Mouse (Mus musculus) embryo, embryonic 9.5 days (tissue): Measurements from ENCODE around the gene Cbr3.
"Not testable (repeated sequence)": the region's sequence is repeated elsewhere in the genome, so short reads cannot be mapped to it uniquely, and the experiment has no call there.

Experiments used
- DNase-seq: peaks from one replicate; pipeline ENCODE4 v3.0.0-alpha.2; 2017; ENCODE audit errors: extremely low spot score

Cbr3 gene

GRCm38 (mm10) chr16:93682689-93683507 lies at the start of gene Cbr3:
Cbr3 (plus strand) TSS chr16:93683215.
- peak; percentile 68 for DNase-seq

DNA sequence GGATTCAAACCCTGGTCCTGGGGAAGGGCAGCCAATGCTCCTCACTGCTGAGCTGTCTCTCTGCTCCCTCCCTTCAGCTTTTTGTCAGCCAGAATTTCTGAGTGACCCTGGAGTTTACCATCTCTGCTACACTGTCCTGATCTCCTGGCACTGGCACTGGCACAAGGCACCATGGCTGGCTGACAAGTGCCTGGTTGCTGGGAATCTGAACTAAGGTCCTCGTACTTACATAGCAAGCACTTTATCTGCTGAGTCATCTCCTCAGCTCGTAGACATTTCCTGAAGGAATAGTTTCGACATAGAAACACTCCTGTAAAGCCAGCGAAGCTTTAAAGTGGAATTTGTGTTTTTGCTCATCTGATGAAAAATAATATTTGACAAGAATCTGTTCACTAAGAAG lies 39.0 kb upstream of the Cbr3 start:
- no peak for DNase-seq

- DNase-seq, result no peak
Measured at GRCm38 (mm10) chr16:93648441-93649183, 34.4 kb upstream of the Cbr3 start.

DNA sequence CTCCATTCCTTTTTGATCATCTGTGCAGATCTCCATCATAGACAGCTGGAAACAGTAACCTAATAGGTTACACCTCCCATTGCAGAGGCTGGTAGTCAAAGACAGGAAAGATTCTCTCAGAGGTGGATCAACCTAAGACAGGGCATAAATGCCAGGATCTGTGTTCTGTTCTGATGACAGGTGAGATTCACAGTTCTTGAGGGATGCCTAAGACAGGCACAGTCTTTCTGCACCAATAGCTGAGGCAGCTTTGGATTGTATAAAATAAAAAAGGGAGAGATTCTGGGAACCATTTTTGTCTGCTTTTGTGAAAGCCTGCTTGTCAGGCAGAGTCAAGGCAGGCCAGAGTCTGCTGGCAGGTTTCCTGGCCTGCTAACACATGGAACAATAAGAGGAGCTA lies 15.0 kb upstream of the Cbr3 start:
- DNase-seq, result no peak

GRCm38 (mm10) chr16:93669521-93669920 lies 13.5 kb upstream of the Cbr3 start:
- no peak for DNase-seq

DNA sequence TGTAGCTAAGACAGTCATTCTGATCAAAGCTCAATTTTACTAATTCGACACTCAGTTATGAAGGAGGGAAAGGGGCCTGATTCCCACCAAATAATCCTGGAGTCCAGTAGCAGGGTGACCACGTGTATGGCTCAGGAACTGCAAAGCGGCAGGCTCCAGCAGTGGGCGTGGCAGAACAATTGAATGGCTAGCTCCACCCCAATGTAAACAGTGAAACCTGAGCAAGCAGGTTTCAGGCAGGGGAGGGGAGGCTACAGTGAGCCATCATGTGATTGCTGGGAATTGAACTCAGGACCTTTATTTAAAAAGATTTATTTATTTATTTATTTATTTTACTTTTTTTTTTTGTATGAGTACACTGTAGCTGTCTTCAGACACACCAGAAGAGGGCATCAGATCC lies 12.5 kb upstream of the Cbr3 start:
- not testable (repeated sequence) for DNase-seq

GRCm38 (mm10) chr16:93671064-93671463 lies 12.0 kb upstream of the Cbr3 start:
- no peak for DNase-seq

- DNase-seq, result no peak
Measured at GRCm38 (mm10) chr16:93676376-93676775, 6.6 kb upstream of the Cbr3 start.

GRCm38 (mm10) chr16:93678206-93678605 lies 4.8 kb upstream of the Cbr3 start:
- DNase-seq, result no peak

- DNase-seq, result no peak
Measured at GRCm38 (mm10) chr16:93679165-93679564, 3.9 kb upstream of the Cbr3 start.

- DNase-seq, result no peak
Measured at GRCm38 (mm10) chr16:93682156-93682688, 793 bp upstream of the Cbr3 start.

GRCm38 (mm10) chr16:93683508-93684236 lies 657 bp downstream of the Cbr3 start:
- DNase-seq, result peak; percentile 47

GRCm38 (mm10) chr16:93684441-93684840 lies 1.4 kb downstream of the Cbr3 start:
- DNase-seq, result no peak

- DNase-seq, result not testable (repeated sequence)
Measured at GRCm38 (mm10) chr16:93685783-93686182, 2.8 kb downstream of the Cbr3 start.

- no peak for DNase-seq
Measured at GRCm38 (mm10) chr16:93686421-93686820, 3.4 kb downstream of the Cbr3 start.

GRCm38 (mm10) chr16:93686945-93687344 lies 3.9 kb downstream of the Cbr3 start:
- peak; percentile 20 for DNase-seq

DNA sequence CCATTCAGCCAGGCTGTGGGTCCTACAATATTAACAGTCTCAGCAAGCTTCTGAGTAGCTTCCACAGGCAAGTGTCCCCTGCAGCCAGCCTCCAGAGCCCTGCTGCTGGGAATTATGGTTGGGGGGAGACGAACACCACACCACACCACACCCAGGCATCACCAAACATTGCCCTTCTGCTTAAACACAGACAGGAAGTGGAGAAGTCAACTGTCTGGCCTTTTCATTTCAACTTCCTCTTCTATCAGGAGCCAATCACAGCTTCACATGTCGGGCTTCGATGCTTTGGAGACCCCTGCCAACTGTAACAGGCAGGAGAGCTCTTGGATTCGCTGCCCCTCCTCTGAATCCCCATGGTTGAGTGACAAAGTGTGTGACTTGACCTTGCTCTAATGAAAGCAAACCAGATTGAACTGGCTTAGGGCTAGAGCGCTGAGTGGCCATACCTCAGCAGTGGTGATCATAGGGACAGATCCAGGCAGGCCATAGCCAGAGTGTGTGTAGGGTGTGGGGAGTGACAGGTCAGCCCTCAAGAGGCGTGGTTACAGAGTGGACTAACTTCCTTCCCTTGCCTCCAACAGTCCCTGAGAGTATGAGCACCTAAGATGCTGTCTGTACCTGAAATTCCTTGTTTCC lies 8.3 kb downstream of the Cbr3 start:
- no peak for DNase-seq

- no peak for DNase-seq
Measured at GRCm38 (mm10) chr16:93692744-93693143, 9.7 kb downstream of the Cbr3 start.

- no peak for DNase-seq
Measured at GRCm38 (mm10) chr16:93707116-93707515, 24.1 kb downstream of the Cbr3 start.

GRCm38 (mm10) chr16:93709217-93709616 lies 26.2 kb downstream of the Cbr3 start:
- DNase-seq, result no peak

DNA sequence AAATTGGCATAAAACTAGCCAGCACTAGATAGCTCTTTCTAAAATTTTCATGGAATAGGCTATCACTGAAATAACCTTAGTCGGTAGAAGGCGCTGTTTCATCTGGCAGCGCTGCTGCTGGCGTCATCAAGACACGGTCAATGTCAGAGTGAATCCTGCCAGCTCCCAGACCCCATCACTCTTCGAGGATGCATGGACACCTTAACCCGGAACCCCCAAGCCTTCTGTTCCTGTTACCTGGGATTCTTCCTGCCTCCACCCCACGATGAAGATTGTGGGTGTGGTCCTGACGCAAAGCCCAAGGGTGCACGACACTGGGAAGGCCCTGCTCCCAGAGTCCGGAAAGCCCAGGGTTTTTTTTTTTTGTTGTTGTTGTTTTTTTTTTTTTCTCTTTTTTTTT lies 27.9 kb downstream of the Cbr3 start:
- peak; percentile 70 for DNase-seq
